Mouse (Mus musculus): ENCODE measurements around the gene G3bp2.
A peak's percentile ranks its signal among the peaks of the same experiment; 100 is the strongest.

GRCm38 (mm10) chr5:92076273-92076672 lies 7.2 kb downstream of the G3bp2 start:
- TF ChIP-seq CTCF (IDR thresholded peaks at IDR 0.05; ENCODE audit: low read depth) (peak; percentile 43), EP300 (IDR thresholded peaks at IDR 0.05; ENCODE audit: low read depth) (no peak)
